Mouse (Mus musculus) spleen, adult 18-20 months (tissue): ENCODE measurements around the gene Gnpnat1.
"Not testable (repeated sequence)": the region's sequence is repeated elsewhere in the genome, so short reads cannot be mapped to it uniquely, and the experiment has no call there.

Source experiments
- DNase-seq, 2 experiments: peaks; one replicate each; pipeline ENCODE4 v3.0.0; 2022; ENCODE audit warnings: mixed read lengths in 2 of 2

Gene Gnpnat1

DNA sequence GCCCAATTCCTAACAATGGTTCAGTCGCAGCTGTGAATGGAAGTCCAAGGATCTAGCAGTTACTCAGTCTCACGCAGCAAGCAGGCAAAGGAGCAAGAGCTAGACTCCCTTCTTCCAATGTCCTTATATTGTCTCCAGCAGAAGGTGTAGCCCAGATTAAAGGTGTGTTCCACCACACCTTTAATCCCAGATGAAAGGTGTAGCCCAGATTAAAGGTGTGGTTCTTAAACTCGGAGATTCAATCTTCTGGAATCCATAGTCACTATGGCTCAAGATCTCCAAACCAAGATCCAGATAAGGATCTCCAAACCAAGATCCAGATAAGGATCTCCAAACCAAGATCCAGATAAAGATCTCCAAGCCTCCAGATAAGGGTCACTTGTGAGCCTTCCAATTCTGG, at the start of gene Gnpnat1:
Gnpnat1 (minus strand) TSS at position 101 of the 400 bp plus-strand sequence.
- not testable (repeated sequence) for DNase-seq

DNA sequence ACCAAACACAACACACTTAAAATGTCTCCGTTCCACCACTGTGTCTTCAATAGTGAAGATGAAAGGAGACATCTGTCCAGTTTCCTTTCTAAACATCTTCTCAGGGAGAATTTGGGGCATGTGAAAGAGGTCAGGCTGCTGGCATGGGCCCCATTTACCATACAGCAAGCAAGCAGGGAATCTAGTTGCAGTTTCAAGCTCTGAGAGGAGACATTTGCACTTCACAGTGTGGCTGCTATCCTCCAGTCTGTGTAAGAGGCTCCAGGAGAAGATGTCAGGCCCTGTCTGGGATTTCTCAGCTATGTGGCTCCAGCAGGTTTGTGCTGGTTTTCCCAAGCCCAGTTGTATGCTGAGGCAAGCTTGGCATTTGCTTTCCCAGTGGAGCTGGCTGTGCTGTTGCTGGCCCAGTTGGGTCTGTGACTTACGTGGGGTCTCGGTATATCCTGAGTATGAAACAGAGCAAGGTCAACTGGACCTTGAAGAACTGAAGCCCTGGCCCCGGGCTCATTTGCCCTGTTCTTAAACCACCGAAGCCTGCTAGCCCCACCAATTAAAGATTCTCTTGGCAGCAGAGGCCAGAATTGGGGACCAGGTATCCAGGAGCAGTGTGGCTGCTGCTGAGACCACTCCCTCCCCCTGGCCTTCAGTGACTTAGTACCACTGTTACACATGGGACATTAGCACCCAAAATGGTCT, 49.0 kb upstream of the Gnpnat1 start:
- DNase-seq = no peak

DNA sequence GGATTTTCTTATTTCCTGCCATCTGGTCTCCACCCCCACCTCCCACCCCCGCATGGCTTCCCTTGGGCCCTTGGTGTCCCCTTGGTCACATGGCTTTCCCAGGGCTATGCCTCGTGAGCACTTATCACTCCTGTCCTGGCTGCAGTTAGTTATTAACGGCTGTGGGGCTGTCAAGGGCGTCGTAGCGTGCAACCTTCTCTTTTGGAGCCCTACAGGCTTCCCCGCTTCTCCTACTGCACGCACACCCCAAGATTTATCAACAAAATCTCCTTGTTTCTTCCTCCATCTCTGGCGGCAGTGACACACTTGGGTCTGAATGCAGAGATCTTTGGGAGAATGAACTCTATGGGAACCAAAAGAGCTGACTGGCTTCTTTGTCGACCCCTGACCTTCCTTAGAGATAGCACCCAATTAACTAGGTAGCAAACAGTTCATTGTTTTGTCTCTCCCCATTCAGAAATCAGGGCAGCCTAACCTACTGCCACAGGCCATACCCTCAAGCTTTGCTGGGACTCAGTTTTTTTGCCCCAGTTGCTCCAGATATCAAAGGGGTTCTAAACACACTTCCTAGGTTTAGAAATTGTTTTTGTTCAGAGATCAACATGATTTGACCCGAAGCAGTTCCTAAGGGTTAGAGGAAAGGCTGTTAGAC, 48.3 kb upstream of the Gnpnat1 start:
- no peak for DNase-seq

DNA sequence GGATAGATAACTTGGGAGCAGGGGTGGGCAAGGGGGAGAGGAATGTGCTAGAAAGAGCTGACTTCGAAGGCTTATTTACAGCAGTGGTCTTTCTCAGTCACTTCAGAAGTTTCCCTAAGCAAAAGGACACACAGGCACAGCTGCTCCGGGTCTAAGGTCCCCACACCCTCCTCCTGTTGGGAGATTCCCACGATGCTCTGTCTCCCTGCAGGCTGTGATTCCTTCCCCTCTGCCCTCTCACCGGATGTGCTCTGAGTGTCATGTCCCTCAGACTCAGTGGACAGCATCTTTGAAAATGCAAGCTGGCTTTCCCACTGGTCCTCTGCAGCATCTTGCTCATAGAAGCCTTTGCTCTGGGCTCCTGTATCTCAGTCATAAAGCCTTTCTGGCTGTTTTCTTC, 47.4 kb upstream of the Gnpnat1 start:
- no peak for DNase-seq

DNA sequence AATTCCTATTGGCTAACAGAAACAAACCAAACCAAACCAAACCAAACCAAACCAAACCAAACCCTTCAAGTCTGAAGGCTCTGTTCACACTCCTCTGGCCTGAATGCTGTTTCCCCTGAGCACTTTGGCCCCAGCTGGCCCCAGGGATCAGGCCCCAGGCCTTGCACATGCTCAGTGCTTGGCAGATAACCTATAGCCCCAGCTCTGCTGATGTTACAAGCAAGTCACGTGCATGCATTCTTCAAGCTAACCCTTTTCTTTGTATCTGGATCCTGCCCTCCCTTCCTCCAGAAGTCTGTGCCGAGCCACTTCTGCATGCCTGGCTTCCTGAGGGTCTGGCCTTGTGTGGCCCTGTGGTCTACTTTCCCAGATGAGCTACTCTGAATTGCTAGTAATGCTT, 46.4 kb upstream of the Gnpnat1 start:
- DNase-seq = no peak

DNA sequence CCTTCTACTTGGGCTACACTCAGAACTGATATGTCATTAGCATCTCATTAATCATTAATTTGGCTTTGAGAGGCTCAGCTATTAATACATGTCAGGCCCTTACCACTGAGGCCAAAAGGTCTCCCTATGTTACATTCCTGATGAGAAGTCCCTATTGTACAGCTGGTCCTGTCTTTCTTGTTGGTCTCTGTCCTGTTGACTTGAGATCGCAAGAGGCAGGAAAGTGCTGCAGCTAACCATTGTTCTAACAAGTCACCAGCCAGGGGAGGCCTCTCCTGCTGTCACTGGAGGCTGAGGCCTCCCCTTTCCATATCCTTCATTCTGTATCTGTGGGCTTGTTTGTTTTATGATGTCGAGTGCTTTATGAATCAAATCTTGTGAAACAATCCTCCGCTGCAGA, 42.1 kb upstream of the Gnpnat1 start:
- no peak for DNase-seq

DNA sequence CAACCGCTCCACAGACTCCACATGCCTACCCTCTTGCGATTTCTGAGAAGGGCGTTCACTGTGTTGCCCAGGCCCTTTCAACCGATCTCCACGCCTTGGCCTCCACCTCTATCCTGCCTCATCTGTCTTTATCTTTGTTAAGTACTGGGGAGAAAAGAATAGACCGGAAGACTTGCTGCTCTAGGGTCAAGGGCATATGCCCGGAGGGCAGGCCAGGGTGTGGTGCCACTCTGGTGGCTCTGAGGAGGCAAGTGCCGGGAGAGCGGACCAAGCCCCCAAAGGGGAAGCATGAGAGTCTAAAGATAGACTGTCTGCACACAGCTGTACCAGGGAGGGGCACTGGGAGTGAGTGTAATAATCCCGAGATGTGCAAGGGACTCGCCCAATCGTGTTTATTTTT, 40.7 kb upstream of the Gnpnat1 start:
- DNase-seq = no peak

DNA sequence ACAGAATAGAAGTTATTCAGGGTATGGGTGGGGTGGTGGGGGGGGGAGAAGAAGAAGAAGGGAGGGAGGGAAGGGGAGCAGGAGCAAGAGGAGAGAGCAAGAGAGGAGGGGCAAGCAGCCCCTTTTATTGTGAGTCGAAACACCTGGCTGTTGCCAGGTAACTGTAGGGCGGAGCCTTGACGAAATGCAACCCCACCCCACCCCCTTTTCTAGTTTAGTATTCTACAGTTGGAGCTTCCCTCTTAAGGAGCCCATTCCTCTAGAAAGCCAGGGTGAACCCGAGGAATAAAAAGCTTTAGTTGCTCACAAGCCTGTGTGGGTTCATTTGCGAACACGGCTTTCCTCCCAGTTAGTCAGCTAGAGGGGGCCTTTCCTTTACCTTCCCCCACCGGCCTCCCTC, 40.2 kb upstream of the Gnpnat1 start:
- DNase-seq = no peak

DNA sequence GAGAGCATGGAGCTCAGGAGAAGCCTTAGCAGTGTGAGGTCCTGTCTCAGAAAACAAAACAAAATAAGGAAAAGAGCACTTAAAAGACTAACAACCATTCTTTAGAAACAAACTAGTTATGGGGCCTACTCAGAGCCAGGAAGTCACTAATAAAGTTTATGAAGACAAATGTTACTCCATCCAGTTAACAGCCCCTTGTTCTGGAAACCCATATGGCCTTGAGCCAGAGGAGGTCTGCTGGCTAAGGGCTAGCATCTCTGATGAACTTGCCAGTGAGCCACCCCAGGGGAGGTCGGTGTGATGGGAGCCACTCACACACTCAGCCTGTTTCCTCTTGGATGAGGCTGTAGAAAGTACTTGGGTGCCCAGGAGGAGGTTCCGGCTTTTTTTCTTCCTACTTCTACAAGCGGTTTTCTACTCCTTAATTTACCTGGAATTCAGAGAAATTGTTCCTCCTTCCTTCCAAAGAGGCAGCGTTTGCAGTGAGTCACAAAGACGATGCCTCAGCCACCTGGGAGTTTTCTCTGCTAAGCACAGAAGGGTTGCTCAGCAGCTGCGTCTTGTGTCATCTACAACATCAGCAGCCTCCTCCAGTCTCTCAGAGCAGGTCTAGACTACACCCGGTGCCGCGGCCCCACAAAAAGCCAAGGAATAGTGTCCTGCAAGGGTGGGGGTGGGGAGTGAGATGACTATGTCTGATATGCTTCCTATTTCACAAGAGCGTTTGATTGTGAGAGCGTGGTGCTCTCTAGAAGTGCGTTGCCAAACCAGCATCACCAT, 38.3 kb upstream of the Gnpnat1 start:
- DNase-seq = no peak

DNA sequence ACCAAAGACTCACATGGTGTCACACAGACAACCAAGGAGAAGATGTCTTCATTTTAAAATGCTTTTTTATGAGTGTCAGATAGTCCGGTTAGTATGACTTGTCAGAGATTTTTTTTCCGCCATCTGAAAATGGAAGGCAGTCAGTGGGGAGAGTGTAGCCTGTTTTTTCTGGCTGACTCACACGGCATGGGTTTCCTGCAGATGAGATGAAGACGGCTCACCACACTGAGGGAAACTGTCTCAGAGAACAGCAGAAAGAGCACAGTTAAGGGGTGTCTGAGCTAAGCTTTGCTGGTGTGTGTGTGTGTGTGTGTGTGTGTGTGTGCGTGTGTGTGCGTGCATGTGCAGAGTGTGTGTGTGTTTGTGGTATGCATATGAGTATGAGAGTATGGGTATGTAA, 36.6 kb upstream of the Gnpnat1 start:
- DNase-seq = no peak

DNA sequence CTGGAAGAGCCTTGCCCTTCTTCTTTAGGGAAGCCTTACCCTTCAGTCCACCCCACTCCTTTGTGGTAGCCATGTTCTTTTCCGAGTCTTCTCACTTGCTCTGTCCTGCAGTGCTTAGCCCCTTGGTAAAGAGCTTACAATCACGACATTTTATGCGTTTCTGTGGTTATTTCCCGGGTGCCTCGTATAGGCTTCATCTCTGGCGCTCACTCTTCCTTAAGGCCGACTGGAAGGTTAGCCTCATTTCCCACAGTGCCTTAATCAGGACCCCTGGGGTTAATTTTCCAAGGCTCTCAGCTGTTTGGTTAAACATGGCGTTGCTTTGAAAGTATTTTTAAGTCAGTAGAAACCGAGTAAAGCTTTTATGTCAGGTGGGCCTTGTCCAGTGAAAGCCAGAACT, 34.7 kb upstream of the Gnpnat1 start:
- no peak for DNase-seq

DNA sequence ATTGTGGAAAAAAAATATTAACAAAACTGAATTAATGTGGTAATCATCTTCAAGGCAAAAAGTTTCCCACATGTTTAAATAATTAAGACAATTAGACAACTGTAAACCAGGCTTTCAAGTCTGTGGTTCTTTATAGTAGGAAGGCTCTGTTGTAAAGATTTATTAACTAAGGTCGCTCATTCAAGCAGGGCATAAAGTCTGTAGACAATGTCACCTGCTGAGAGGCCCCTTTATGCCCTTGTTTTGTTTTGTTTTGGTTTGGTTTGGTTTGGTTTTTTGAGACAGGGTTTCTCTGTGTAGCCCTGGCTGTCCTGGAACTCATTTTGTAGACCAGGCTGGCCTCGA, 34.2 kb upstream of the Gnpnat1 start:
- no peak for DNase-seq

DNA sequence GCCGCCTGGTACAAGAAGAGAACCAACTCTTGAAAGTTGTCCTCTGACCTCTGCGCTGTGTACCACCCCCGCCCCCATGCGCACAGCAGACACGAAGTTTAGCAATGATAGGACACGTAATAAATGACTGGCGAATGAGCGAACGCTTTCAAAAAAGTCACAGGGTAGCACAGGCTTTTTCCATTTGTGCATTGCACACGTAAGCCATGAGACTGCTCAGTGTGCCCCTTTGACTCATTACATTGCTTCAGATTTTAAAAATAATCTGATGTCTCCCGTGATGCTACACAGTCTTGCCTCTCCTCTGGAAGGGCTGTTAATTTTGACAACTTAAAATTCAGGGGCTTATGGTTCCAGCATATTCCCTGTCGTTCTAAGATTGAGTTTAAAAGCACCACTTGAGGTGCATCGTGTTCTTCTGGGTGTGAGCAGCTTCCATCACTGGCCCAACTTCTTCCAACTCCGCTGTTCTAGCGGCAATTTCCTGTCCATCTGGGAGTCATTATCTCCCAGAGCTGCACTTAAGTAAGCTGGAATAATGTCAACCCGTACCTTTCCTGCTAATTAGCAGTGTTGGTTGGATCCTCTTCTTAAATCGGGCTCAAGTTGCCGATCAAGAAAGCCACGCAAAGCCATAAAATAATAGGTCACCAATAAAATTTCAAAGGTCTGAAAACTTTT, 33.7 kb upstream of the Gnpnat1 start:
- no peak for DNase-seq

DNA sequence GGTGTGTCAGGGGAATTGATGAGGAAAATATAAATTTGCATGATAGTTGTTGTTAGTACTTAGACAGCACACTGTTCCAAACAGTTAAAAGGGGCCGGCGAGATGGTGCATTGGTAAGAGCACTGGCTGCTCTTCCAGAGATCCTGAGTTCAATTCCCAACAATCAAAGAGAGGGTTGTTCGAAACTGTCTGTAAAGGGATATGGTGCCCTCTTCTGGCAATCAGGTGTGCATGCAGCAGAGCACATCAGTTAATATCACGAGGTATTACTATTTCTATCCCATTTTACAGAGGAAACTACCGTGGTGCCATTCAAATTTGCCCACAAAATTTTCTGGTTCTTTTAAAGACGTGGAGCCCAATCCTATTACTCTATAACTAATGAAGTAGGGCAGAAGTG, 29.5 kb upstream of the Gnpnat1 start:
- no peak for DNase-seq

DNA sequence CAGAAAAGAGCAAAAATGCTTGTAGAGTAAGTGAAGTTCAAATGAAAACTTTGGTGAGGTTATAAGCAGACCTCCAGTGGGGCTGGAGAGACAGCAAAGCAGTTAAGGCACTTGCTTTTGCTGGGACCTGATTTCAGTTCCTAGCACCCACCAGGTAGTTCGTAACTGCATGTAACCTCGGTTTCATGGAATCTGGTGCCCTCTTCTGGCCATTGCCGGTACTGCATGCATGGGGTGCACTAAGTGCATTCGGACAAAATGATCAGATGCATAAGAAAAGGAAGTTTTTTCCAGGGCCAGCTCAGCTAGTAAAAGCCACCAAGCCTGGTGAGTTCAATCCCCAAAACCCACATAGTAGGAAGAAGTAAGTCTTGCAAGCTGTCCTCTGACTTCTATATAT, 27.3 kb upstream of the Gnpnat1 start:
- no peak for DNase-seq

DNA sequence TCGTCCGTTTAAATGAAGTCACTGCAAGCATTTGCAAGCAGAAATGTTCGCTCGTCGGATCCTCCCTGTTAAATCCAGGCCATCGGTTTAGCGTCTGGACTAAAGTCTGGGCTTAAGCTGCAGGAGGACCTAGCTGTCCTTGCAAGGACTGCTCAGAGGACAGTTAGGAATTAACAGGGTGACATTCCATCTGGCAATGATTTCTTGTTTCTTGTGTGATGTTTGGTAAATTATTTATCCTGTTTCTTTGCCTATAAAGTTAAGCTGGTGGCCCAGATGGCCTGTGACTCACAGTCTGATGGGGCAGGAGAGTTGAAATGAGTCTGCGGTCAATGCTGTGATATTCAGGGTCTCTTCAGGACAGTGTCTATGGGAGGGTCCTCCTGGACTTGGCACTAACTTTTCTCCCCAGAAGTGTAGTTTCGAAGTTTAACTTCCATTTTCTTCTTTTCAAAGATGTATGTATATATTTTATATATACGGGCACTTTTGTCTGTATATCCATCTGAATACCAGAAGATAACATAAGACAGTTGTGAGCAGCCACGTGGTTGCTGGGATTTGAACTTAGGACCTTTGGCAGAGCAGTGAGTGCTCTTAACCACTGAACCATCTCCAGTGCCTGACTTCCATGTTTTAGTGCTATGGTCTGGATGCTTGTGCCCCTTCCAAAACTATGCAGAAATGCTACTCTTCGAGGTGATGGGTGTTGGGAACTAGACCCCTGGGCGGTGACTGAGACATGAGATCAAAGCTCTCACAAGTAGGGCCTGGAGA, 25.5 kb upstream of the Gnpnat1 start:
- no peak for DNase-seq

DNA sequence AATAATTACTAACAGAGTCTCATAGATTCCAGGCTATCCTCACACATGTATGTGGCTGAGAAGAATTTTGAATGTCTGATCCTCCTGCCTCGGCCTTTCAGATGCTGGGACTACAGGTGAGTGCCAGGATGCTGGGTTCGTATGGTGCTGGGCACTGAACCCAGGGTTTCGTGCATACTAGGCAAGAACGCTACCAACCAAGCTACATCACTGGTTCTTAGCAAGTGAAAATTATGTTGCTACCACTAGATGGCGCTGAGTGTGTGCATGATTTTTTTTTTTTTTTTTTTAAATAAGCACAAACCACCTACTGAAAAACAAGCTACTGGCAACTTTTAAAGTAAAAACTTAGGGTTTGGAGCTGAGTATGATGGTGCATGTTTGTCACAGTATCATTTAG, 18.5 kb upstream of the Gnpnat1 start:
- peak in 1 of 2 experiments; percentile 7 for DNase-seq

DNA sequence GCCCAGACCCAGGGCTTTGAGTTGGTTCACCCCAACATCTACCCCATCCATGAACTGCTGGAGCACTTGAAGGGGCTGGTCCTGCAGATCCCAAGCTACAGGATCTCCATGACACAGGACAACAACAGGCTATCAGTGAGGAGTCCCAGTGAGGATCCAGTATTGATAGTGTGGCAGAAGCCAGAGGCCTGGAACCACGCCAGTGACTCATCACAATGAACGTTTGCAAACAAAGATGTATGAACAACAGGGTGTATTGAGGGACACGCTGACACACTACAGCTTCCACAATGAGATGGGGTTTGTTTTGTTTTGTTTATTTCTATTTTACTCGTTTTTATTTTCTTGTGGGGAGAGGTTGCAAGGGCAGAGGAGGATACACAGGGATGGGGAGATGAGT, 17.7 kb upstream of the Gnpnat1 start:
- DNase-seq = no peak

DNA sequence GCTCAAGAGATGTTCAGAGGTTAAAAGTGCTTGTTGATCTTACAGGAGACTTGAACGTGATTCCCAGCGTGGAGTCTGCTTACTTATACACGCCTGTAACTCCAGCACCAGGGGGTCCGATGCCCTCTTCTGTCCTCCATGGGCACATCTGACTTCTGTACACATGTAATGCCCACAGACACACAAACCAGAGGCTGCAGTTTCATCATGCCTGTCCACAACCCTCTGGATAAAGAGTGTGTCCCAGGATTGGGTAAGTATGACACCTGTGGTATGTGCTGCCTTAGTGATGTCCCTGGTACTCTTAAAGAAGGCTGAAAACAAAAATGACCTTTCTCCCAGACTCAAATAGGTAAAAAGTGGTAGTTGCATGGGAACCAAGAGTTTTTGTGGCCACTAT, 14.6 kb upstream of the Gnpnat1 start:
- DNase-seq = no peak

DNA sequence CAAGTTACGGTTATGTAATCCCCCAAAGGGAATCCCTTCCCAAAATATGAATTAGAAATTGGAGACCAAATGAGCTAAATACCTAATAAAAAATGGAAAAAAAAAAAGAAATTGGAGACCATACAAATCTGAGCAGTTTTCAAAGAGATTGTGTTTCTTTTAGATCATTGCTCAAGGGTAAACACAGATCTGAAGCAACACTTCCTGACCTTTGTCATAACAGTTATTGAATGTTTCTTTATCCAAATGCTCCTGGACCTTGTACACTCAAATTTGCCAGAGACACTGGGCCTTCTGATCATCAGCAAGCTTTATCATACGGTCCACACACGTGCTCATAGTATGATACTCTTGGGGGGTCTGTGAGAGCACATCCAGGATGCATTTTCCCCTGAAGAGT, 13.8 kb upstream of the Gnpnat1 start:
- no peak for DNase-seq

DNA sequence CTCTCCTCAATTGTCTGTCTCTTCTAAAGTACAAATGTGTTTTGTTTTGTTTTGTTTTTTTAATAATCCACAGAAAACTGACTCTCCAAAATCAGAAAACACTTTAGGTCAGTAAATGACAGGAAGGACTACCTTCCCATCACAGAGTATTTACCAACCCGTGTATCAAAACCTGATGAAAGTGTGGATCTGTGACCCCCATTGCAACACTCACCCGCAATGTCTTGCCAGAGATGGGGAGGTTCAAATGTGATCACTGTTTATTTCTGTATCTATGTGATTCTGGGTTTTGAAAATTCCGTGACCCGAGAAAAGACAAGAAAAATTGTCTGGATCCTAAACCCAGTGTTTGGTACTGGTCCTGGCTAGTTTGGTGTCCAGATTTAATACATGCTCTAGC, 11.6 kb upstream of the Gnpnat1 start:
- DNase-seq = no peak

DNA sequence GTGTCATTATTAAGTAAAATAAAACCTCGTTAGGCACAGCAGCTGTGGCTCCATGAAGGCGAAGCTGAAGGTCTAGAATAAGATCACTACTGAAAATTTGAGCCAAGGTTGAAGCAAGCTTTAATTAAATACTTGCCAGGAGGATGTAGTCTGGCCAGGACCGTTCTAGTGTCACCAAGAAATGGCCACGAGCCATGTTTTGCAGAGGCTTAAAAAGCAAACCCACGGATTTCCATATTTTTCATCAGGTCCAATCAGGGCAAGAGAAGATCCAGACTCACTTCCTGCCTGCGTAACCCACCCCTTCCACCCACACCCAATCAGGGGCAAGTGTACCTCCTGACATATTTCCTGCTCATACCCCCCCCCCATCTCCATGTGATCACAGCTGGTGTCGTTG, 1.1 kb downstream of the Gnpnat1 start:
- DNase-seq = no peak

DNA sequence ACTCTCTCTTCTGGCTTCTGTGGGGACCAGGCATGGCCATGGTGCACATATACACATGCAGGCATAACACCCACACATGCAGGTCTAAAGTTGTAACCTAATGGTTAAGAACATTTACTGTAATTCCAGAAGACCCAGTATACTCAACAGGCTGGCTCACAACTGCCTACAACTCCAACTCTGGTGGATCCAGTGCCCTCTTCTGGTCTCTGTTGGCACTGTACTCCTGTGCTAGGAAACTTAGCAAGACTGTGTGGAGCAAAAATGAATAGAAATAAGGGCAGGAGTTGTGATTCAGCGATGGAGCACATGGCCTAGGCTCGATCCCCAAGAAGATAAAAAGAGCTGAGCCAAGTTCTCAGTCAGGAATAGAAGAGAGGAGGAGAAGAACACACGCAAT, 4.9 kb downstream of the Gnpnat1 start:
- DNase-seq = no peak
